Mouse (Mus musculus) midbrain, embryonic 13.5 days (tissue): ENCODE results near the gene Scnn1a. TPM values are rescaled to one million over a fixed set of nuclear protein-coding genes. Genes with fewer than 3 reads are reported as not detected.

Experiments
- polyA plus RNA-seq: library from polyadenylated mRNA; unstranded; fragments of >200 nt; fragmentation: Nextera tagmentation; extraction: Ambion mirVana; gene quantifications from 2 replicates; pipeline ENCODE4 v1.2.1, GENCODE M21; 2015

Gene Scnn1a
- polyA plus RNA-seq, 1 experiment from 2014 or later, result 0.46 TPM

Other genes starting within 250 kb of the Scnn1a start
- gene Chd4, start 224.7 kb upstream of the Scnn1a start, polyA plus RNA-seq, result 133 and 138 TPM in 2 replicates
- gene Nop2, start 188.8 kb upstream of the Scnn1a start, polyA plus RNA-seq, result 43.2 and 45.9 TPM in 2 replicates
- 14.9 and 19.3 TPM in 2 replicates for gene Iffo1, start 175.4 kb upstream of the Scnn1a start, polyA plus RNA-seq
- 1,484 and 1,546 TPM in 2 replicates for gene Gapdh, start 154.2 kb upstream of the Scnn1a start, polyA plus RNA-seq
- gene Ncapd2, start 129.0 kb upstream of the Scnn1a start, polyA plus RNA-seq, result 101 and 103 TPM in 2 replicates
- gene Mrpl51, start 128.9 kb upstream of the Scnn1a start, polyA plus RNA-seq, result 163 and 165 TPM in 2 replicates
- gene Vamp1, start 105.1 kb upstream of the Scnn1a start, polyA plus RNA-seq, result 7.7 and 8.8 TPM in 2 replicates
- 3.2 and 3.7 TPM in 2 replicates for gene Tapbpl, start 88.8 kb upstream of the Scnn1a start, polyA plus RNA-seq
- gene Cd27, start 83.6 kb upstream of the Scnn1a start, polyA plus RNA-seq, result 2.2 and 2.5 TPM in 2 replicates
- 0.11 TPM in 1 of 2 replicates, not detected in the other for gene Tuba3a, start 34.6 kb upstream of the Scnn1a start, polyA plus RNA-seq
- gene Ltbr, start 6.8 kb upstream of the Scnn1a start, polyA plus RNA-seq, result 11.3 and 13.3 TPM in 2 replicates
- 10.2 and 12.1 TPM in 2 replicates for gene Tnfrsf1a, start 28.7 kb downstream of the Scnn1a start, polyA plus RNA-seq
- 0.08 and 0.23 TPM in 2 replicates for gene Plekhg6, start 60.1 kb downstream of the Scnn1a start, polyA plus RNA-seq
- gene Cd9, start 174.1 kb downstream of the Scnn1a start, polyA plus RNA-seq, result 33.0 and 36.0 TPM in 2 replicates
- gene Vwf, start 226.1 kb downstream of the Scnn1a start, polyA plus RNA-seq, result 6.2 and 8.4 TPM in 2 replicates